Mouse (Mus musculus): Measurements from ENCODE around the gene Ap4b1. TPM values are rescaled to one million over a fixed set of nuclear protein-coding genes. Genes with fewer than 3 reads are reported as not detected.

The Ap4b1 gene
- polyA plus RNA-seq, 1 experiment, result 14.5 TPM

GRCm38 (mm10) chr3:103850644-103851363, 41.5 kb downstream of the Ap4b1 start:
- TF ChIP-seq MAX (IDR thresholded peaks at IDR 0.05; ENCODE audit: low read depth) (no peak), POLR2AphosphoS2 (IDR thresholded peaks at IDR 0.05; ENCODE audit: insufficient read length, low read depth) (no peak), POLR2A (IDR thresholded peaks at IDR 0.05; ENCODE audit: insufficient read length, low read depth) (no peak), TCF3 (IDR thresholded peaks at IDR 0.05; ENCODE audit: insufficient read length, low read depth) (no peak), CEBPB (IDR thresholded peaks at IDR 0.05; ENCODE audit: insufficient read depth, poor library complexity, severe bottlenecking) (no peak), SRF (IDR thresholded peaks at IDR 0.05; ENCODE audit: control insufficient read depth, insufficient read length, low read depth) (no peak), REST (IDR thresholded peaks at IDR 0.05; ENCODE audit: insufficient read depth, insufficient read length) (no peak), USF1 (IDR thresholded peaks at IDR 0.05; ENCODE audit: low read depth) (no peak), E2F4 (IDR thresholded peaks at IDR 0.05; ENCODE audit: insufficient read depth) (no peak), TCF12 (IDR thresholded peaks at IDR 0.05; ENCODE audit: insufficient read depth, poor library complexity, severe bottlenecking) (no peak), MYOD1 (IDR thresholded peaks at IDR 0.05; ENCODE audit: control insufficient read depth in 1 of 3, insufficient read length in 2 of 3, low read depth in 2 of 3) (no peak), MYOG (IDR thresholded peaks at IDR 0.05; ENCODE audit: control insufficient read depth in 1 of 3, insufficient read depth in 1 of 3, insufficient read length in 2 of 3, low read depth in 2 of 3) (no peak)

GRCm38 (mm10) chr3:103851481-103851880, 42.2 kb downstream of the Ap4b1 start:
- TF ChIP-seq TCF12 (IDR thresholded peaks at IDR 0.05; ENCODE audit: insufficient read depth, poor library complexity, severe bottlenecking), result no peak
- no peak for TF ChIP-seq MYOG (IDR thresholded peaks at IDR 0.05; ENCODE audit: control insufficient read depth in 1 of 3, insufficient read depth in 1 of 3, insufficient read length in 2 of 3, low read depth in 2 of 3)
- TF ChIP-seq POLR2A (IDR thresholded peaks at IDR 0.05; ENCODE audit: insufficient read length, low read depth), result no peak
- TF ChIP-seq MAX (IDR thresholded peaks at IDR 0.05; ENCODE audit: low read depth), result no peak
- TF ChIP-seq REST (IDR thresholded peaks at IDR 0.05; ENCODE audit: insufficient read depth, insufficient read length), result no peak
- no peak for TF ChIP-seq E2F4 (IDR thresholded peaks at IDR 0.05; ENCODE audit: insufficient read depth)
- no peak for TF ChIP-seq USF1 (IDR thresholded peaks at IDR 0.05; ENCODE audit: low read depth)
- TF ChIP-seq CEBPB (IDR thresholded peaks at IDR 0.05; ENCODE audit: insufficient read depth, poor library complexity, severe bottlenecking), result no peak
- TF ChIP-seq TCF3 (IDR thresholded peaks at IDR 0.05; ENCODE audit: insufficient read length, low read depth), result no peak
- TF ChIP-seq MYOD1 (IDR thresholded peaks at IDR 0.05; ENCODE audit: control insufficient read depth in 1 of 3, insufficient read length in 2 of 3, low read depth in 2 of 3), result no peak
- no peak for TF ChIP-seq POLR2AphosphoS2 (IDR thresholded peaks at IDR 0.05; ENCODE audit: insufficient read length, low read depth)
- no peak for TF ChIP-seq SRF (IDR thresholded peaks at IDR 0.05; ENCODE audit: control insufficient read depth, insufficient read length, low read depth)
- H3K79me2 ChIP-seq (ENCODE audit: control insufficient read depth, insufficient read depth), result no peaks in the 10 kb centered on the region
- no peaks in the 10 kb centered on the region for H3K36me3 ChIP-seq (ENCODE audit: control insufficient read depth, insufficient read depth)
- no peak overlapping the region for H3ac ChIP-seq (ENCODE audit: control insufficient read depth, insufficient read length)
- no peak overlapping the region for H3K4me3 ChIP-seq
- H3K4me2 ChIP-seq (ENCODE audit: low read depth), result no peak overlapping the region
- H3K27me3 ChIP-seq (ENCODE audit: control insufficient read depth, insufficient read depth, insufficient read length), result no peaks in the 10 kb centered on the region

More at GRCm38 (mm10) chr3:103850644-103851363, 41.5 kb downstream of the Ap4b1 start:
- H3K4me2 ChIP-seq (ENCODE audit: low read depth), result no peak overlapping the region
- H3ac ChIP-seq (ENCODE audit: control insufficient read depth, insufficient read length), result no peak overlapping the region
- no peaks in the 10 kb centered on the region for H3K36me3 ChIP-seq (ENCODE audit: control insufficient read depth, insufficient read depth)
- H3K4me3 ChIP-seq, result no peak overlapping the region
- no peaks in the 10 kb centered on the region for H3K79me2 ChIP-seq (ENCODE audit: control insufficient read depth, insufficient read depth)
- H3K27me3 ChIP-seq (ENCODE audit: control insufficient read depth, insufficient read depth, insufficient read length), result no peaks in the 10 kb centered on the region

GRCm38 (mm10) chr3:103851882-103852281, 42.6 kb downstream of the Ap4b1 start:
- Histone ChIP-seq H3K79me2 (ENCODE audit: control insufficient read depth, insufficient read depth) (no peaks in the 10 kb centered on the region), H3ac (ENCODE audit: control insufficient read depth, insufficient read length) (no peak overlapping the region), H3K4me3 (no peak overlapping the region), H3K36me3 (ENCODE audit: control insufficient read depth, insufficient read depth) (no peaks in the 10 kb centered on the region), H3K4me2 (ENCODE audit: low read depth) (no peak overlapping the region), H3K27me3 (ENCODE audit: control insufficient read depth, insufficient read depth, insufficient read length) (no peaks in the 10 kb centered on the region)
- TF ChIP-seq MAX (IDR thresholded peaks at IDR 0.05; ENCODE audit: low read depth) (no peak), SRF (IDR thresholded peaks at IDR 0.05; ENCODE audit: control insufficient read depth, insufficient read length, low read depth) (no peak), POLR2A (IDR thresholded peaks at IDR 0.05; ENCODE audit: insufficient read length, low read depth) (no peak), TCF3 (IDR thresholded peaks at IDR 0.05; ENCODE audit: insufficient read length, low read depth) (no peak), CEBPB (IDR thresholded peaks at IDR 0.05; ENCODE audit: insufficient read depth, poor library complexity, severe bottlenecking) (no peak), MYOG (IDR thresholded peaks at IDR 0.05; ENCODE audit: control insufficient read depth in 1 of 3, insufficient read depth in 1 of 3, insufficient read length in 2 of 3, low read depth in 2 of 3) (no peak), POLR2AphosphoS2 (IDR thresholded peaks at IDR 0.05; ENCODE audit: insufficient read length, low read depth) (no peak), REST (IDR thresholded peaks at IDR 0.05; ENCODE audit: insufficient read depth, insufficient read length) (no peak), USF1 (IDR thresholded peaks at IDR 0.05; ENCODE audit: low read depth) (no peak), E2F4 (IDR thresholded peaks at IDR 0.05; ENCODE audit: insufficient read depth) (no peak), MYOD1 (IDR thresholded peaks at IDR 0.05; ENCODE audit: control insufficient read depth in 1 of 3, insufficient read length in 2 of 3, low read depth in 2 of 3) (no peak), TCF12 (IDR thresholded peaks at IDR 0.05; ENCODE audit: insufficient read depth, poor library complexity, severe bottlenecking) (no peak)

- H3K27me3 ChIP-seq (ENCODE audit: control insufficient read depth, insufficient read depth, insufficient read length), result no peaks in the 10 kb centered on the region
- H3K4me2 ChIP-seq (ENCODE audit: low read depth), result peak overlapping the region; percentile 42
- H3ac ChIP-seq (ENCODE audit: control insufficient read depth, insufficient read length), result no peak overlapping the region
- TF ChIP-seq USF1 (IDR thresholded peaks at IDR 0.05; ENCODE audit: low read depth) (no peak), MAX (IDR thresholded peaks at IDR 0.05; ENCODE audit: low read depth) (no peak), CEBPB (IDR thresholded peaks at IDR 0.05; ENCODE audit: insufficient read depth, poor library complexity, severe bottlenecking) (no peak), TCF12 (IDR thresholded peaks at IDR 0.05; ENCODE audit: insufficient read depth, poor library complexity, severe bottlenecking) (no peak), TCF3 (IDR thresholded peaks at IDR 0.05; ENCODE audit: insufficient read length, low read depth) (no peak), REST (IDR thresholded peaks at IDR 0.05; ENCODE audit: insufficient read depth, insufficient read length) (no peak), POLR2AphosphoS2 (IDR thresholded peaks at IDR 0.05; ENCODE audit: insufficient read length, low read depth) (no peak), MYOD1 (IDR thresholded peaks at IDR 0.05; ENCODE audit: control insufficient read depth in 1 of 3, insufficient read length in 2 of 3, low read depth in 2 of 3) (no peak), SRF (IDR thresholded peaks at IDR 0.05; ENCODE audit: control insufficient read depth, insufficient read length, low read depth) (no peak), MYOG (IDR thresholded peaks at IDR 0.05; ENCODE audit: control insufficient read depth in 1 of 3, insufficient read depth in 1 of 3, insufficient read length in 2 of 3, low read depth in 2 of 3) (no peak), POLR2A (IDR thresholded peaks at IDR 0.05; ENCODE audit: insufficient read length, low read depth) (no peak), E2F4 (IDR thresholded peaks at IDR 0.05; ENCODE audit: insufficient read depth) (no peak)
- H3K4me3 ChIP-seq, result no peak overlapping the region
- H3K79me2 ChIP-seq (ENCODE audit: control insufficient read depth, insufficient read depth), result no peaks in the 10 kb centered on the region
- no peaks in the 10 kb centered on the region for H3K36me3 ChIP-seq (ENCODE audit: control insufficient read depth, insufficient read depth)
Observed at GRCm38 (mm10) chr3:103852565-103853299, 43.4 kb downstream of the Ap4b1 start.

Data from myocyte (in vitro differentiated cells).